Mouse (Mus musculus) lung, postnatal 0 days (tissue): ENCODE data around the gene Mbd4. TPM values are rescaled to one million over a fixed set of nuclear protein-coding genes. Genes with fewer than 3 reads are reported as not detected.

ENCODE experiments used
- ATAC-seq: fragments of 200-750 bp; cut with Nextera tagmentation; 2 replicates; pipeline ENCODE4 v1.8.0; 2017; ENCODE audit warnings: moderate library complexity
- DNase-seq: peaks from one replicate; pipeline ENCODE4 v3.0.0-alpha.2; 2016; ENCODE audit warnings: low spot score
- H3K27ac ChIP-seq: fragments of 300-500 bp; sonication (generic); 2 replicates; pipeline ENCODE4 v1.5.1; 2014; ENCODE audit warnings: antibody characterized with exemption, mild to moderate bottlenecking, low read length, mixed read lengths
- H3K27me3 ChIP-seq: fragments of 300-500 bp; sonication (generic); replicated peaks from 2 replicates; pipeline ENCODE4 v1.6.1; 2014; ENCODE audit warnings: low read length, mixed read lengths; ENCODE audit not compliant: insufficient read depth
- H3K36me3 ChIP-seq: fragments of 300-500 bp; sonication (generic); 2 replicates; pipeline ENCODE4 v1.6.1; 2014; ENCODE audit warnings: low read length, mixed read lengths; ENCODE audit not compliant: insufficient read depth
- H3K4me1 ChIP-seq: fragments of 300-500 bp; sonication (generic); 2 replicates; pipeline ENCODE4 v1.6.1; 2014; ENCODE audit warnings: antibody characterized with exemption, low read depth, low read length, mixed read lengths; ENCODE audit not compliant: insufficient read depth
- H3K4me2 ChIP-seq: fragments of 300-500 bp; sonication (generic); replicated peaks from 2 replicates; pipeline ENCODE4 v1.6.1; 2014; ENCODE audit warnings: low read depth, mild to moderate bottlenecking, low read length, moderate library complexity, mixed read lengths
- H3K4me3 ChIP-seq: fragments of 300-500 bp; sonication (generic); 2 replicates; pipeline ENCODE4 v1.5.1; 2014; ENCODE audit warnings: low read depth, low read length
- H3K9ac ChIP-seq: fragments of 300-500 bp; sonication (generic); replicated peaks from 2 replicates; pipeline ENCODE4 v1.6.1; 2014; ENCODE audit warnings: low read depth, mild to moderate bottlenecking
- H3K9me3 ChIP-seq: fragments of 300-500 bp; sonication (generic); 2 replicates; pipeline ENCODE4 v1.6.1; 2016; ENCODE audit warnings: low read length, mixed read lengths
- CTCF ChIP-seq: IDR thresholded peaks from 2 replicates; pipeline ENCODE4 v1.5.1; 2016; ENCODE audit warnings: antibody characterized with exemption, mild to moderate bottlenecking
- EP300 ChIP-seq: IDR thresholded peaks from 2 replicates; pipeline ENCODE4 v1.6.1; 2016; ENCODE audit warnings: antibody characterized with exemption, mild to moderate bottlenecking, control low read depth
- WGBS: fragments of 180-500 bp; shearing (Covaris S2); extraction: QIAGEN DNeasy Blood & Tissue Kit; methylation state at CpG from one replicate; pipeline ENCODE4 v1.1.7; 2014; 5-methylcytosine and 5-hydroxymethylcytosine counted together
- polyA plus RNA-seq: library from polyadenylated mRNA; unstranded; fragments of >200 nt; fragmentation: Nextera tagmentation; extraction: Ambion mirVana; gene quantifications from 2 replicates; pipeline ENCODE4 v1.2.1, GENCODE M21; 2015

The Mbd4 gene
- polyA plus RNA-seq, 1 experiment from 2014 or later: 4.5 TPM

DNA sequence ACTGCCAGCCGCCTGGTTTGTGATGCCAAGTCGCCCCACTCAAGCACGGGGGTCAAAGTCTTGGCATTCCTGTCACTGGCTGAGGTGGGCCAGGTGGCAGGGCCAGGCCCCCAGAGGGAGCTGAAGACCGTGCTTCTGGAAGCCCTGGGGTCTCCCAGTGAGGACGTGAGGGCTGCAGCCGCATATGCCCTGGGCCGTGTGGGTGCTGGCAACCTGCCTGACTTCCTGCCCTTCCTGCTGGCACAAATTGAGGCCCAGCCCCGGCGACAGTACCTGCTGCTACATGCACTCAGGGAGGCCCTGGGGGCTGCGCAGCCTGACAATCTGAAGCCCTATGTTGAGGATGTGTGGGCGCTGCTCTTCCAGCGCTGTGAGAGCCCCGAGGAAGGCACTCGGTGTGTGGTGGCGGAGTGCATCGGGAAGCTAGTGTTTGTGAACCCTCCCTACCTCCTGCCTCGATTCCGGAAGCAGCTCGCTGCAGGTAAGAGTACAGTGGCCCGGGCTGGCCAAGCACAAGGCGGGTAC, 60.4 kb downstream of the Mbd4 start:
- Histone ChIP-seq H3K27me3 (no peaks in the 10 kb centered on the region), H3K4me2 (no peak overlapping the region), H3K36me3 (peaks cover 4% of the 10 kb centered on the region; the same call in 1 of the 2 replicates), H3K27ac (no peak overlapping the region), H3K4me1 (no peaks in the 10 kb centered on the region), H3K9me3 (no peaks in the 10 kb centered on the region), H3K9ac (no peak overlapping the region), H3K4me3 (no peak overlapping the region)
- WGBS: 82% methylated on average over 21 of the region's 21 CpGs
- ATAC-seq (no peak), DNase-seq (no peak)
- TF ChIP-seq EP300 (no peak), CTCF (no peak)

DNA sequence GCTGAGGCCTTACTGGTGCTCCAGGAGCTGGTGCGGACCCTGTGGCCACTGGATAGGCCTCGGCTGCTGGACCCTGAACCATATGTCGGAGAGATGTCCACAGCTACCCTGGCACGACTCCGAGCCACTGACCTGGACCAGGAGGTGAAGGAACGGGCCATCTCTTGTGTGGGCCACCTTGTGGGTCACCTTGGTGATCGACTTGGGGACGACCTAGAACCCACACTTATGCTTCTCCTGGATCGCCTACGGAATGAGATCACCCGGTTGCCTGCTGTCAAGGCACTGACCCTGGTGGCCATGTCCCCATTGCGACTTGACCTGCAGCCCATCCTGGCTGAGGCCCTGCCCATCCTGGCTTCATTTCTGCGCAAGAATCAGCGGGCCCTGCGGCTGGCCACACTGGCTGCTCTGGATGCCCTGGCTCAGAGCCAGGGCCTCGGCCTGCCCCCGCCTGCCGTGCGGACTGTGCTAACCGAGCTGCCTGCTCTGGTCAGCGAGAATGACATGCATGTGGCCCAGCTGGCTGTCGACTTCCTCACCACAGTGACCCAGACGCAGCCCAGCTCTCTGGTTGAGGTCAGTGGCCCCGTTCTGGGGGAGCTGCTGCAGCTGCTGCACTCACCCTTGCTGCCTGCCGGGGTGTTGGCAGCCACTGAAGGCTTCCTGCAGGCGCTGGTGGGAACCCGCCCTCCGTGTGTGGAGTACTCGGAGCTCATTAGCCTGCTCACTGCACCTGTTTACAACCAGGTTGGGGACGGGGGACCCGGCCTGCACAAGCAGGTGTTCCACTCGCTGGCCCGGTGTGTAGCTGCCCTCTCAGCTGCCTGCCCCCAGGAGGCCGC, 61.1 kb downstream of the Mbd4 start:
- Histone ChIP-seq H3K4me1 (no peaks in the 10 kb centered on the region), H3K27ac (no peak overlapping the region), H3K4me3 (no peak overlapping the region), H3K4me2 (no peak overlapping the region), H3K9ac (no peak overlapping the region), H3K27me3 (no peaks in the 10 kb centered on the region), H3K36me3 (peaks cover 4% of the 10 kb centered on the region; the same call in 1 of the 2 replicates), H3K9me3 (no peaks in the 10 kb centered on the region)
- peak; percentile 82 for ATAC-seq
- WGBS: 71% methylated on average over 34 of the region's 34 CpGs
- DNase-seq: peak; percentile 49
- TF ChIP-seq EP300 (no peak), CTCF (no peak)

DNA sequence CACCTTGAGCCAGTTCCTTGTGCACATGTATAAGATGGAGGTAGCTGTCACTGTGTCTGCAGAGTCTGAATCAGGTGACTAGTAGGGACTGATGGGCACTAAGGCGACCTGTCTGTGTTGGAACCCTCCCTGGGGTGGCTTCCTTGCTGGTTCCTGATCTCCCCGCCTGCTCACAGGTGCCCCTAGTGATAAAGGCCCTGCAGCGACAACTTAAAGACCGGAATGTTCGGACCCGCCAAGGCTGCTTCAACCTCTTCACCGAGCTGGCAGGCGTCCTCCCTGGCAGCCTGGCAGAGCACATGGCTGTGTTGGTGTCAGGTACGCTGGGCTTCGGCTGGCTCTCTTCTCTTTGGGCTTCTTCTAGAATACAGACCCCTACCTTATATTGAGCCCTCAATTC, 62.2 kb downstream of the Mbd4 start:
- no peak overlapping the region for H3K4me2 ChIP-seq
- 79% methylated on average over 10 of the region's 10 CpGs for WGBS
- no peaks in the 10 kb centered on the region for H3K4me1 ChIP-seq
- no peak for TF ChIP-seq EP300
- TF ChIP-seq CTCF: no peak
- H3K9ac ChIP-seq: no peak overlapping the region
- ATAC-seq (no peak), DNase-seq (no peak)
- no peak overlapping the region for H3K4me3 ChIP-seq
- H3K36me3 ChIP-seq: peaks cover 4% of the 10 kb centered on the region; the same call in 1 of the 2 replicates
- no peaks in the 10 kb centered on the region for H3K9me3 ChIP-seq
- H3K27ac ChIP-seq: no peak overlapping the region
- no peaks in the 10 kb centered on the region for H3K27me3 ChIP-seq

Other genes with a start within 250 kb of the Mbd4 start
- 58.9 and 60.6 TPM in 2 replicates for gene Raf1, start 176.7 kb downstream of the Mbd4 start, polyA plus RNA-seq
- gene Tmem40, start 91.0 kb downstream of the Mbd4 start, polyA plus RNA-seq: 4.9 and 5.5 TPM in 2 replicates
- 2.5 and 3.0 TPM in 2 replicates for gene Cand2, start 78.8 kb downstream of the Mbd4 start, polyA plus RNA-seq
- gene Rpl32, start 44.6 kb downstream of the Mbd4 start, polyA plus RNA-seq: 1,730 and 1,790 TPM in 2 replicates
- 1.5 and 2.0 TPM in 2 replicates for gene Efcab12, start 15.0 kb downstream of the Mbd4 start, polyA plus RNA-seq
- gene Ift122, start 99 bp upstream of the Mbd4 start, polyA plus RNA-seq: 8.3 and 10.4 TPM in 2 replicates
- 0.04 TPM in 1 of 2 replicates, not detected in the other for gene Rho, start 78.4 kb upstream of the Mbd4 start, polyA plus RNA-seq
- not detected in 2 replicates for gene H1foo, start 91.6 kb upstream of the Mbd4 start, polyA plus RNA-seq
- 26.9 and 33.4 TPM in 2 replicates for gene Plxnd1, start 141.6 kb upstream of the Mbd4 start, polyA plus RNA-seq